ENCODE assay signal across 10 mouse cellular contexts in genomic region chr4:82500578-82501098, GRCm38 (mm10).
DNase-seq lines count a peak whose midpoint lies in the region; ATAC-seq and TF ChIP-seq lines count a peak whose summit lies in the region.
"Had no signal": no experiment of that assay in that cellular context is flagged by ENCODE, and none has a peak within 500 bp of the region (broad histone marks: within the 10 kb centered on the region; RNA-seq: fewer than 3 reads in every experiment).

No protein-coding gene starts in this region.

- peak overlapping the region; percentile 95 for H3K4me2 ChIP-seq in lung, embryonic 14.5 days
- peak overlapping the region; percentile 95 for H3K4me2 ChIP-seq in forebrain, embryonic 12.5 days
- peak overlapping the region; percentile 38 for H3K4me2 ChIP-seq in intestine, embryonic 16.5 days (ENCODE audit: low read depth, low read length)

- H3K27me3 ChIP-seq in lung, embryonic 14.5 days (ENCODE audit: insufficient read depth, low read length): no peaks in the 10 kb centered on the region
- no peaks in the 10 kb centered on the region for H3K27me3 ChIP-seq in forebrain, embryonic 12.5 days
- H3K27me3 ChIP-seq in intestine, embryonic 16.5 days (replicated peaks; ENCODE audit: control insufficient read depth, insufficient read depth, low read length): no peaks in the 10 kb centered on the region

- no peaks in the 10 kb centered on the region for H3K9me3 ChIP-seq in lung, embryonic 14.5 days (ENCODE audit: low read depth, low read length)
- H3K9me3 ChIP-seq in forebrain, embryonic 12.5 days: no peaks in the 10 kb centered on the region
- no peaks in the 10 kb centered on the region for H3K9me3 ChIP-seq in intestine, embryonic 16.5 days (ENCODE audit: control insufficient read depth, low read length)

- DNase-seq in lung, embryonic 14.5 days: peak; percentile 52
- no peak for DNase-seq in lung, adult 18-20 months
- DNase-seq in ovary, postnatal 36 days (ENCODE audit: low spot score): no peak
- no peak for DNase-seq in cerebellum, adult 11 months
- no peak for DNase-seq in yolk sac, embryonic 10.5 days (ENCODE audit: low spot score)
- DNase-seq: kidney, postnatal 10 days; thymus, postnatal 4 days had no signal

- 31% methylated on average over 5 of the region's 5 CpGs for WGBS in lung, embryonic 14.5 days
- WGBS in forebrain, embryonic 12.5 days: 47% methylated on average over 5 of the region's 5 CpGs
- WGBS in intestine, embryonic 16.5 days: 69% methylated on average over 5 of the region's 5 CpGs
- WGBS in olfactory bulb, adult 2 months: 46% methylated on average over 5 of the region's 5 CpGs

- peak overlapping the region; percentile 100 for H3K4me3 ChIP-seq in lung, embryonic 14.5 days (ENCODE audit: low read depth, low read length)
- peak overlapping the region; percentile 95 for H3K4me3 ChIP-seq in forebrain, embryonic 12.5 days (replicated peaks)
- peak overlapping the region; percentile 23; the same call in 1 of the 2 replicates for H3K4me3 ChIP-seq in intestine, embryonic 16.5 days (ENCODE audit: low read length)
- 0 out of 2 replicates have a peak overlapping the region, but pooled peaks have one; percentile 9 for H3K4me3 ChIP-seq in olfactory bulb, adult 2 months (ENCODE audit: insufficient read depth, low read depth, low read length)

- H3K9ac ChIP-seq in lung, embryonic 14.5 days: peak overlapping the region; percentile 100
- peak overlapping the region; percentile 60 for H3K9ac ChIP-seq in forebrain, embryonic 12.5 days
- H3K9ac ChIP-seq in intestine, embryonic 16.5 days (ENCODE audit: low read depth, low read length): peak overlapping the region; percentile 37; the same call in 1 of the 2 replicates

- peak overlapping the region; percentile 80 for H3K27ac ChIP-seq in lung, embryonic 14.5 days (ENCODE audit: low read depth)
- peak overlapping the region; percentile 71 for H3K27ac ChIP-seq in forebrain, embryonic 12.5 days
- H3K27ac ChIP-seq in intestine, embryonic 16.5 days (ENCODE audit: low read length): peak overlapping the region; percentile 28; the same call in 1 of the 2 replicates
- H3K27ac ChIP-seq in olfactory bulb, adult 2 months (ENCODE audit: insufficient read depth, low read depth, low read length): peak overlapping the region; percentile 86; the same call in 1 of the 2 replicates

- TF ChIP-seq CTCF in lung, embryonic 14.5 days (IDR thresholded peaks at IDR 0.05; ENCODE audit: low read depth): no peak
- no peak for TF ChIP-seq CTCF in olfactory bulb, adult 2 months (IDR thresholded peaks at IDR 0.05; ENCODE audit: insufficient read depth, low read depth, low read length)

- ATAC-seq in lung, embryonic 14.5 days (ENCODE audit: insufficient read depth): no peak
- ATAC-seq in forebrain, embryonic 12.5 days (ENCODE audit: low FRiP score): no peak
- ATAC-seq in intestine, embryonic 16.5 days: no peak

- H3K4me1 ChIP-seq in lung, embryonic 14.5 days (ENCODE audit: insufficient read depth): peaks cover 25% of the 10 kb centered on the region
- peaks cover 33% of the 10 kb centered on the region for H3K4me1 ChIP-seq in forebrain, embryonic 12.5 days
- peaks cover 16% of the 10 kb centered on the region for H3K4me1 ChIP-seq in intestine, embryonic 16.5 days (ENCODE audit: control insufficient read depth, insufficient read depth, low read length)
- peaks cover 7% of the 10 kb centered on the region for H3K4me1 ChIP-seq in olfactory bulb, adult 2 months (ENCODE audit: control insufficient read depth, insufficient read depth, low read length)

- no peak for TF ChIP-seq POLR2A in olfactory bulb, adult 2 months (IDR thresholded peaks at IDR 0.05; ENCODE audit: insufficient read depth, low read depth, low read length)

- peaks cover 41% of the 10 kb centered on the region for H3K36me3 ChIP-seq in lung, embryonic 14.5 days (ENCODE audit: insufficient read depth)
- peaks cover 25% of the 10 kb centered on the region for H3K36me3 ChIP-seq in forebrain, embryonic 12.5 days (replicated peaks)
- 0 out of 2 replicates have a peak, but pooled peaks cover 11% of the 10 kb centered on the region for H3K36me3 ChIP-seq in intestine, embryonic 16.5 days (ENCODE audit: control insufficient read depth, insufficient read depth, low read length)

Comparison
In these comparisons a context has a peak if more than half of its experiments do, and no peak if none do; other contexts are left out.
1. H3K27ac ChIP-seq: peak in every context shown above with its lines; median percentile 86 in olfactory bulb, adult 2 months; 80 in lung, embryonic 14.5 days; 71 in forebrain, embryonic 12.5 days; 28 in intestine, embryonic 16.5 days.
2. H3K4me2 ChIP-seq: peak in every context shown above with its lines; median percentile 95 in lung, embryonic 14.5 days; 95 in forebrain, embryonic 12.5 days; 38 in intestine, embryonic 16.5 days.
3. H3K4me3 ChIP-seq: peak in every context shown above with its lines; median percentile 100 in lung, embryonic 14.5 days; 95 in forebrain, embryonic 12.5 days; 23 in intestine, embryonic 16.5 days; 9 in olfactory bulb, adult 2 months.
4. H3K9ac ChIP-seq: peak in every context shown above with its lines; median percentile 100 in lung, embryonic 14.5 days; 60 in forebrain, embryonic 12.5 days; 37 in intestine, embryonic 16.5 days.